Mouse (Mus musculus) liver, embryonic 12.5 days (tissue): ENCODE data around the gene Cenpn. TPM values are rescaled to one million over a fixed set of nuclear protein-coding genes. Genes with fewer than 3 reads are reported as not detected.

Source experiments
- ATAC-seq: fragments of 200-750 bp; cut with Nextera tagmentation; 2 replicates; pipeline ENCODE4 v1.8.0; 2017; ENCODE audit warnings: moderate number of reproducible peaks, mild to moderate bottlenecking, moderate library complexity
- H3K27ac ChIP-seq: fragments of 300-500 bp; sonication (generic); 2 replicates; pipeline ENCODE4 v1.5.1; 2016; ENCODE audit warnings: mild to moderate bottlenecking
- H3K27me3 ChIP-seq: fragments of 300-500 bp; sonication (generic); replicated peaks from 2 replicates; pipeline ENCODE4 v1.6.1; 2016; ENCODE audit warnings: mild to moderate bottlenecking, moderate library complexity
- H3K36me3 ChIP-seq: fragments of 300-500 bp; sonication (generic); 2 replicates; pipeline ENCODE4 v1.6.1; 2016; ENCODE audit warnings: mild to moderate bottlenecking, moderate library complexity
- H3K4me1 ChIP-seq: fragments of 300-500 bp; sonication (generic); 2 replicates; pipeline ENCODE4 v1.6.1; 2016
- H3K4me2 ChIP-seq: fragments of 300-500 bp; sonication (generic); 2 replicates; pipeline ENCODE4 v1.6.1; 2016; ENCODE audit warnings: mild to moderate bottlenecking, moderate library complexity
- H3K4me3 ChIP-seq: fragments of 300-500 bp; sonication (generic); 2 replicates; pipeline ENCODE4 v1.5.1; 2016; ENCODE audit warnings: mild to moderate bottlenecking, moderate library complexity
- H3K9ac ChIP-seq: fragments of 300-500 bp; sonication (generic); 2 replicates; pipeline ENCODE4 v1.6.1; 2016; ENCODE audit warnings: mild to moderate bottlenecking, moderate library complexity
- H3K9me3 ChIP-seq: fragments of 300-500 bp; sonication (generic); replicated peaks from 2 replicates; pipeline ENCODE4 v1.6.1; 2016; ENCODE audit warnings: mild to moderate bottlenecking, moderate library complexity
- WGBS: fragments of 180-500 bp; shearing (Covaris S2); methylation state at CpG from one replicate; pipeline ENCODE4 v1.1.7; 2016; ENCODE audit not compliant: insufficient replicate concordance; 5-methylcytosine and 5-hydroxymethylcytosine counted together
- polyA plus RNA-seq: library from polyadenylated mRNA; unstranded; fragments of >200 nt; fragmentation: Nextera tagmentation; extraction: Ambion mirVana; gene quantifications from 2 replicates; pipeline ENCODE4 v1.2.1, GENCODE M21; 2016

Cenpn gene
- polyA plus RNA-seq, 1 experiment from 2014 or later = 41.1 TPM

DNA sequence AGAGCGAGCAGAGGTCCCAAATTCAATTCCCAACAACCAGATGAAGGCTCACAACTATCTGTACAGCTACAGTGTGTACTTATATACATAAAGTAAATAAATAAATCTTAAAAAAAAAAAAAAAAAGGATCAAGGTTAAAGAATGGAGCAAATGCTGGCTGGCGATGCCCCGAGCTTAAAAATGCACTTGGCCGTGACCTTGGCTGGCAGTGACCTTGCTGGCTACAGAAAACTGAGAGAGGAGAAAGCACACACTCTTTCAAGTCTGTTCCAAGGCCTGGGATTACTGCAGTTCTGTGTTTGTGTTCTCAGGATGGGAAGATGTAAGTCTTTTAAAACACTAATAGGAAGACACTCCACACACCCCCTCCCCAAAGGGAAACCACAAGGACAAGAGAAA is 16.8 kb upstream of the Cenpn start:
- Histone ChIP-seq H3K9ac (no peak overlapping the region), H3K9me3 (0 out of 2 replicates have a peak, but pooled peaks cover 4% of the 10 kb centered on the region), H3K4me3 (no peak overlapping the region), H3K36me3 (peaks cover 54% of the 10 kb centered on the region), H3K27me3 (no peaks in the 10 kb centered on the region), H3K4me2 (no peak overlapping the region), H3K4me1 (0 out of 2 replicates have a peak, but pooled peaks cover 7% of the 10 kb centered on the region), H3K27ac (no peak overlapping the region)
- WGBS = 90% methylated on average over 4 of the region's 4 CpGs
- no peak for ATAC-seq

DNA sequence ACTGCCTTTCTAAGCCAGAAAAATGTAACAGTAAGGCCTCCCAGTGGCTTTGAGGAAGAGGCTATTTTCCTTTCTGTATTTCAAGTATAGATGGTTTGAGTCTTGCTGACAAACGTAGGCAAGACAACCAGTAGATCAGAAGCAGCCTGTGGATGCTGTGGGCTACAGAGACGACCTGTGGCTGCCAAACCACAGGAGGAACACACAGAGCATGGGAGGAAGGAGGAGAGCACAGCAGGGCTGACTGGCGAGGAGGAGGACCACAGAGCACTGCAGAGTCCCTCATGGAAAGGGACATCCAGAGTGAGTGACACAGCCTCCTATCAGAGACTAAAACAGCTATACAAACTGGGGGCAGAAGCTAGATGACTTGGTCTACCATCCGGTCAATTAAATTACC is 16.3 kb upstream of the Cenpn start:
- Histone ChIP-seq H3K36me3 (peaks cover 59% of the 10 kb centered on the region), H3K4me2 (no peak overlapping the region), H3K9ac (no peak overlapping the region), H3K9me3 (0 out of 2 replicates have a peak, but pooled peaks cover 4% of the 10 kb centered on the region), H3K4me1 (0 out of 2 replicates have a peak, but pooled peaks cover 7% of the 10 kb centered on the region), H3K27ac (no peak overlapping the region), H3K4me3 (no peak overlapping the region), H3K27me3 (no peaks in the 10 kb centered on the region)
- ATAC-seq = no peak
- WGBS = 75% methylated on average over 4 of the region's 4 CpGs

DNA sequence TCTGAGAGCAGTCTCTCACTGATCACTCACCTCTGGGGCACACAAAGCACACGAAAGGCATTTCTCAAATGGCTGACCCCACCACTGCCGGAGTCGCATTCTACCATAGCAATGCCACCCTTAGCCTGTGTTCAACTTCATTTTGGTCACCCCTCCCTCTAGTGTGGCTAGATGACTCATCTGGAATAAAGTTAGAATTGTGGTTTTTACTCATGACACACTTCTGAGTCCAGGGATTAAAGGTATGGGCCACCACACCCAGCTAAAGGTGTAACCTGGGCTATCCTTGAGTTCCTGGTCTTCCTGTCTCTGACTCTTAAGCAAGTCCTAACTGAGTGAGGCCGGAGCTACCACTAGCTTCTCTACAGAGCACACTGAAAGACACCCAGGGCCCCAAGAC is 15.7 kb upstream of the Cenpn start:
- H3K4me2 ChIP-seq = no peak overlapping the region
- ATAC-seq = no peak
- no peak overlapping the region for H3K27ac ChIP-seq
- H3K4me1 ChIP-seq = 0 out of 2 replicates have a peak, but pooled peaks cover 7% of the 10 kb centered on the region
- 94% methylated on average over 4 of the region's 4 CpGs for WGBS
- no peak overlapping the region for H3K9ac ChIP-seq
- H3K9me3 ChIP-seq = 0 out of 2 replicates have a peak, but pooled peaks cover 4% of the 10 kb centered on the region
- no peaks in the 10 kb centered on the region for H3K27me3 ChIP-seq
- no peak overlapping the region for H3K4me3 ChIP-seq
- peaks cover 65% of the 10 kb centered on the region for H3K36me3 ChIP-seq

DNA sequence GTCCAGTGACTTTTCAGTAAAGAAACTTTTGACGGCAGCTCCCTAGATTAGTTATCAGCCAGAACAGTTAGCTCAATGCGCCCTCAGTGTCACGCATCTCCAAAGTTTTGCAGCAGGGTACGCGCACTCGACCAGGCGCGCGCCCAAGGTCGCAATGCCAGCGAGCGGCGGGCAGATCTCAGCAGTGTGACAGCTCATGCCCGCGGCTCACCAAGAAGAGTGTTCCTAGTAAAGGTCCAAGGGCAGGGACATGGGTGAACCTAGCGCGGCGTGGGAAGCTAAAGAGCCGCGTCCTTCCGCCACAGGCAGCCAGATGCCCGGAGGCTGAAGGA is 559 bp upstream of the Cenpn start:
- H3K9ac ChIP-seq = peak overlapping the region; percentile 85
- H3K27ac ChIP-seq = peak overlapping the region; percentile 90
- H3K36me3 ChIP-seq = peaks cover 50% of the 10 kb centered on the region
- no peaks in the 10 kb centered on the region for H3K9me3 ChIP-seq
- peak; percentile 67 for ATAC-seq
- peak overlapping the region; percentile 86 for H3K4me3 ChIP-seq
- H3K4me2 ChIP-seq = peak overlapping the region; percentile 85
- H3K27me3 ChIP-seq = no peaks in the 10 kb centered on the region
- H3K4me1 ChIP-seq = peaks cover 41% of the 10 kb centered on the region
- WGBS = under 1% methylated on average over 22 of the region's 22 CpGs

DNA sequence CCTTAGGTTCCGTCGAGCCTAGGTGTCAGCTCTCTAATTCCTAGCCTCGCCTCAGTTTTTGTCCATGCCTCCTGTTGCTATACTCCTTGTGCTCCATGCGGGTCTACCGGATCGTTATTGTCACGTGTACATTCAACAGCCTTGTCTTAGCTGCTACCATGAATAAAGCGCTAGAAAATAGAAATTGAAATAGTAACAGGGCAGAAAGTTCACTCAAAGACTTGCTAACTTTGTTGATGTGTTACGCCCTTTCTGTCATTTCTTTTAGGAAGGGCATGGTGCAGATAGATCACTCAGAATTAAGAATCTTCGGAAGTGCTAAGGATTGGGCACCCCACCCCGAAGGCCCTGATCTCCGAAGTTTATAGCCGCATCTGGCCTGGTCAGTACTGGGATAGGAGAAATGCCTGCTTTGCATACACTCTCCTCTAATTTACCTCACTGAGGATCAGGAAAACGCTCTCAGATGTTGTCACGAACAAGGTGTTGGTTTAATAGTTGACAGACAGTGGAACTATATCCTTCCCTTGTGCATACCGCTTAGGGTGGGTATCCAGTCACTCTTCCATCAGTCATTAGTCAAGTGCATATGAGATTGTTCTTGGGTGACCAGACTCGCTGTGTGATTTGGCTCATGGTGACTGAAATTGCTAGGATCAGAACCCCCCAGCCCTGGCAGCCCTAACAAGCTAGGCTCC is 679 bp downstream of the Cenpn start:
- H3K27ac ChIP-seq = peak overlapping the region; percentile 90
- H3K9me3 ChIP-seq = no peaks in the 10 kb centered on the region
- no peaks in the 10 kb centered on the region for H3K27me3 ChIP-seq
- H3K4me2 ChIP-seq = peak overlapping the region; percentile 85
- peak overlapping the region; percentile 86 for H3K4me3 ChIP-seq
- 28% methylated on average over 17 of the region's 17 CpGs for WGBS
- ATAC-seq = no peak
- peak overlapping the region; percentile 85 for H3K9ac ChIP-seq
- peaks cover 36% of the 10 kb centered on the region for H3K4me1 ChIP-seq
- peaks cover 52% of the 10 kb centered on the region for H3K36me3 ChIP-seq

DNA sequence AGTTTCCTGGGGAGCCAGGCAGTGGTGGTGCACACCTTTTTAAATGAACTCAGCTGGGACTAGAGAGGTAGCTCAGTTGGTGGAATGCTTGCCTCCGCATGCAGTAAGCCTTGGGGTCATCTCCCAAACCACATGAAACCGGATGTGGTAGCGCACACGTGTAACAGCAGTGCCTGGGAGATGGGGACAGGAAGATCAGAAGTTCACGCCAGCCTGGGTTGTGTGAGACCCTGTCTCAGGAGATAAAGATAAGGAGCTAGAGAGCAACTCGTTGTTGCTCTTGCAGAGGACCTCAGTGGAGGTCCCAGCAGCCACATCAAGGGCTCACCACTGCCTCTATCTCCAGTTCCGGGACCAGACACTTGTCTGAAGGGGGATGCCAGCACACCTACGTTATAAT is 2.0 kb downstream of the Cenpn start:
- Histone ChIP-seq H3K4me2 (peak overlapping the region; percentile 21; the same call in 1 of the 2 replicates), H3K9ac (0 out of 2 replicates have a peak overlapping the region, but pooled peaks have one; percentile 9), H3K27ac (no peak overlapping the region), H3K9me3 (no peaks in the 10 kb centered on the region), H3K27me3 (no peaks in the 10 kb centered on the region), H3K4me1 (peaks cover 34% of the 10 kb centered on the region), H3K36me3 (peaks cover 61% of the 10 kb centered on the region), H3K4me3 (no peak overlapping the region)
- WGBS = 34% methylated on average over 8 of the region's 8 CpGs
- no peak for ATAC-seq

DNA sequence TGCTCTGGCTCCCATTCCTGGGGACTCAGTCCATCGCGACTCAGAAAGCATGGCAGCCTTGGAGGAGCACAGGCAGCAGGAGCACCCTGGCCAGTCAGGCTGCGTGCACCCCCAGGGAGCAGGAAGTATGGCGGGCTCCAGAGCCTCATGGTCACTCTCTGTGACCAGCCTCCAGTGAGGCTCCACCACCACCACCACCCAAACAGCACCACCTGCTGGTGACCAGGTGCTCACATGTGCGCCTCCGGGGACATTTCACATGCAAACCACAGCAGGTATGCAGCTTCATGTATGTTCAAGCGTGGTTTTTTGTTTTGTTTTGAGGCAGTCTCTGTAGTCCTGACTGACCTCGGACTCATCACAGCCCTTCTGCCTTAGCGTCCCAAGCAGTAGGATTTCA is 6.3 kb downstream of the Cenpn start:
- WGBS = 83% methylated on average over 9 of the region's 9 CpGs
- H3K4me1 ChIP-seq = peaks cover 11% of the 10 kb centered on the region

DNA sequence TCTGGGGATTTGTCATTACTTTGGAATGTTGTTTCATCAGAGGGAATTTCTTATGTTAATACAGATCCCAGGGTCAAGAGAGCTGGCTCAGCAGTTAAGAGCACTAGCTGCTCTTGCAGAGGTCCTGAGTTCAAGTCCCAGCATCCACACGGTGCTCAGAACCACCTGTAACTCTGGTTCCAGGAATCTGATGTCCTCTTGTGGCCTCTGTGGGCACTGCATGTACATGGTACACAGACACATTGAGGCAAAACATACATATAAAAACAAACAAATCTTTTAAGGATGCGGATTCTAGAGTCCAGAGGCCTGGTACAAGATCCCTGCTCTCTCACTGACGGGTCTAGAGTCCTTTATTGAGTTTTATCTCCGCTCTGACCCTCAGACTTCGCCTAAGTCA is 7.1 kb downstream of the Cenpn start:
- Histone ChIP-seq H3K4me1 (peaks cover 4% of the 10 kb centered on the region), H3K27me3 (no peaks in the 10 kb centered on the region), H3K36me3 (peaks cover 99% of the 10 kb centered on the region), H3K4me2 (no peak overlapping the region), H3K9ac (no peak overlapping the region), H3K4me3 (no peak overlapping the region), H3K27ac (no peak overlapping the region), H3K9me3 (no peaks in the 10 kb centered on the region)
- WGBS = 86% methylated on average over 5 of the region's 5 CpGs
- no peak for ATAC-seq

More for the DNA sequence above, 6.3 kb downstream of the Cenpn start:
- Histone ChIP-seq H3K9me3 (no peaks in the 10 kb centered on the region), H3K4me2 (no peak overlapping the region), H3K27me3 (no peaks in the 10 kb centered on the region), H3K36me3 (peaks cover 97% of the 10 kb centered on the region), H3K27ac (no peak overlapping the region), H3K9ac (no peak overlapping the region), H3K4me3 (no peak overlapping the region)
- ATAC-seq = 0 out of 2 replicates have a peak, but pooled peaks have one; percentile 44

DNA sequence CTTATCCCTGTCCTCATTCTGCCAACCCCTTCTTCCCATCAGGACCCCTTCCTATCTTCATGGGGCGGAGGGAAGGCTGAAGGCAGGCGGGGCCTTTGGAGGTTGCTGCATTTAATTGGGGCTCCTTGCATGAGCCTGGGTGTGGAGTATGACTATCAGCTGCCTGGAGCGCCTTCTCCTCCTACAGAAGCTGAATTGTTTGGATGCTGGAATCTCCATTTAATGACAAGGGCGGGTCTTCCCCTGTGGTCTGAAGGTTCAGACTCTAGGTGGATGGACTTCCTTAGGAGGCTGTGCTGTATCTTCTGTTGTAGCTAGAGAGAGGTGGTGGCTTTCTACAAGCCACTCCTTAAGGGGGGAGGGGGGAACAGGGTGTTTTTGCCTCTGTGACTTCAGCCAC is 13.4 kb downstream of the Cenpn start:
- H3K4me3 ChIP-seq = no peak overlapping the region
- no peak overlapping the region for H3K27ac ChIP-seq
- no peaks in the 10 kb centered on the region for H3K4me1 ChIP-seq
- no peak for ATAC-seq
- no peak overlapping the region for H3K9ac ChIP-seq
- H3K4me2 ChIP-seq = no peak overlapping the region
- no peaks in the 10 kb centered on the region for H3K9me3 ChIP-seq
- no peaks in the 10 kb centered on the region for H3K27me3 ChIP-seq
- 81% methylated on average over 4 of the region's 4 CpGs for WGBS
- peaks cover 99% of the 10 kb centered on the region for H3K36me3 ChIP-seq

DNA sequence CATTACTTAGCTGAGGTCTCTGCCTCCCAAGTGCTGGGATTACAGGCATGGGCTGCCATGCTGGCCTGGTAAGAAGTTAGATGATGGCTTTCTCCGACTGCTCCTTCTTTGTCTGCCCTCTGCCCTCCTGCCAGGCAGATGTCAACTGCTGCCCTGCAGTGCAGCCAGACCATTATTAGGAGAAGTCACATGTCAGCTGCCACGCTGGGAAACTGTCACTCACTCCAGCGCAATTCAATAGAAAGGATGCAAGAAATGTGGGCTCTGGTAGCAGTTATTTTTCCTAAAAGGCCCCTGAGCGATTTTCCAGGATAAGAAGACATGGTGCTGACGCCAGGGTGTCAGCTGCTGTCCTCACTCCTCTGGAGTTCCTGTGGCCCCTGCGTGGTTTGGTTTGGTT is 14.0 kb downstream of the Cenpn start:
- Histone ChIP-seq H3K9me3 (no peaks in the 10 kb centered on the region), H3K9ac (no peak overlapping the region), H3K4me2 (no peak overlapping the region), H3K36me3 (peaks cover 99% of the 10 kb centered on the region), H3K27me3 (no peaks in the 10 kb centered on the region), H3K4me3 (no peak overlapping the region), H3K27ac (no peak overlapping the region), H3K4me1 (no peaks in the 10 kb centered on the region)
- ATAC-seq = no peak
- 74% methylated on average over 6 of the region's 6 CpGs for WGBS

DNA sequence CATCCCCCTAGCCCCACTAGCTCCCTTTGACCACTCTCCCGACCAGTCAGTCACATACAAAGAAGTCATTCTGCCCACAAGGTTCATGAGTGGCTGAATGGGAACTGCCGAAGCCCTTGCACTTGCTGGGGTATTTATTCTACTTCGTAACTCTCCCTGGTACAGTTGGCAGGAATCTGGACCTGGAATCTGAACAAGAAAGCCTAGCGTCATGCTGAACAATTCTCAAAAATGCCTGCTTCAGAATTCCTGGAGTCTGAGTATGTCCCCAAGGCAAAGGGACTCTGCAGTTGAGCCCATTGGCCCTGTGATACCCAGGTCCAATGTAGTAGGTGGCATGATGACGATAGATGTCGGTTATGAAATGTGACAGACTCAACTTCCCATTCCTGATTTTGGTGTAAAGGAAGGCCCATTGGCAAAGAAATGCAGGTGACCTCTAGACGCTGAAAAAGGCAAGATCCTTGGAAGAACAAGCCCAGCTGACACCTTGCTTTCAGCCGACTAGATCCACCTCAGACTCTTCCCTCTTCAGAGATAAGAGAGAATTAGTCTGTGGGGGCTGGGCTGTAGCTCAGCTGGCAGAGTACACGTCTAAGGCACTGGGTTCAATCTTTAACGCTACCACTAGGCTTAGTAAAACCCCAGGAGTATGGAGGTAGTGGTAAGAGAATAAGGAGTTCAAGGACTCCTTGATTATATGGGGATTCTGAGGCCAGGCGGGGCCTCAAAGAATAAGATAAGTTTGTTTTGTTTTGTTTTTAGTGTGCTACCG is 20.9 kb downstream of the Cenpn start:
- WGBS = 53% methylated on average over 12 of the region's 12 CpGs

DNA sequence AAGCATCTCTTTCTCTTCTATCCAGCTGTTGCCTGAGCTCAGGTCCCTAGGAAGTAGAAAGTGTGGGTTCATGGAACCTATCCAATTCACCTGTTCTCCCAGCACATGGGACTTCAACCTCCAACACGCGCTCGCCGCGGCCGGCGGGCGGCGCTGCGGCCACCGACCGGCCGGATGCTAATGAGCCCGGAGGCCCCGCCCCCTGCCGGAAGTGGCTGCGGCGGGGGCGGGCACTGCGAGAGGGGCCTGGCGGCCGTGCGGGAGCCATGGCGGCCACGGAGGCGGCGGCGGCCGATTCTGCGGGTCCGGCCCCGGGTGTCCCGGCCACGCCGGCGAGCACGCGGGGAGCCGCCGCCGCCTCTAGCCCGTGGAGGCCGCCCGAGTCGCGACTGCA is 21.6 kb downstream of the Cenpn start, which contains the start of gene Atmin:
Gene Atmin (plus strand): TSS at position 233 of the 394 bp plus-strand sequence.
- Histone ChIP-seq H3K27me3 (no peaks in the 10 kb centered on the region), H3K4me1 (peaks cover 55% of the 10 kb centered on the region), H3K9me3 (no peaks in the 10 kb centered on the region), H3K36me3 (peaks cover 36% of the 10 kb centered on the region), H3K4me2 (peak within 1 kb of the TSS; percentile 98), H3K4me3 (peak within 1 kb of the TSS; percentile 95), H3K27ac (peak within 1 kb of the TSS; percentile 81), H3K9ac (peak within 1 kb of the TSS; percentile 94)
- ATAC-seq = peak; percentile 81
- WGBS = under 1% methylated on average over 45 of the region's 46 CpGs

More for the DNA sequence above, 20.9 kb downstream of the Cenpn start:
- Histone ChIP-seq H3K4me2 (peak overlapping the region; percentile 98), H3K9me3 (no peaks in the 10 kb centered on the region), H3K36me3 (peaks cover 42% of the 10 kb centered on the region), H3K27me3 (no peaks in the 10 kb centered on the region), H3K4me3 (peak overlapping the region; percentile 95), H3K4me1 (peaks cover 48% of the 10 kb centered on the region), H3K27ac (peak overlapping the region; percentile 81), H3K9ac (peak overlapping the region; percentile 10; the same call in 1 of the 2 replicates)
- ATAC-seq = peak; percentile 43; the same call in 1 of the 2 replicates
